Mouse (Mus musculus) spleen, adult 12 weeks (tissue): ENCODE data around the gene Gm42791.

Experiments used
- DNase-seq: peaks from one replicate; pipeline ENCODE4 v3.0.0; 2022; ENCODE audit warnings: low spot score

Gene Gm42791

GRCm38 (mm10) chr5:148954314-148955060, 40.5 kb downstream of the Gm42791 start:
- no peak for DNase-seq

- DNase-seq, result no peak
Observed at GRCm38 (mm10) chr5:148953098-148953497, 41.8 kb downstream of the Gm42791 start.

GRCm38 (mm10) chr5:148952419-148952818, 42.5 kb downstream of the Gm42791 start:
- DNase-seq, result peak; percentile 43

GRCm38 (mm10) chr5:148951360-148951759, 43.6 kb downstream of the Gm42791 start:
- no peak for DNase-seq

- no peak for DNase-seq
Observed at GRCm38 (mm10) chr5:148950064-148950463, 44.9 kb downstream of the Gm42791 start.

- no peak for DNase-seq
Observed at GRCm38 (mm10) chr5:148948577-148948976, 46.4 kb downstream of the Gm42791 start.

GRCm38 (mm10) chr5:148947412-148947811, 47.5 kb downstream of the Gm42791 start:
- no peak for DNase-seq

GRCm38 (mm10) chr5:148946787-148947186, 48.2 kb downstream of the Gm42791 start:
- DNase-seq, result no peak

GRCm38 (mm10) chr5:148945735-148946134, 49.2 kb downstream of the Gm42791 start:
- DNase-seq, result no peak

GRCm38 (mm10) chr5:148944024-148944423, 50.9 kb downstream of the Gm42791 start:
- DNase-seq, result no peak

GRCm38 (mm10) chr5:148943444-148943843, 51.5 kb downstream of the Gm42791 start:
- DNase-seq, result no peak

- no peak for DNase-seq
Observed at GRCm38 (mm10) chr5:148942957-148943356, 52.0 kb downstream of the Gm42791 start.

GRCm38 (mm10) chr5:148942305-148942704, 52.6 kb downstream of the Gm42791 start:
- DNase-seq, result no peak

- DNase-seq, result no peak
Observed at GRCm38 (mm10) chr5:148941867-148942266, 53.1 kb downstream of the Gm42791 start.

- no peak for DNase-seq
Observed at GRCm38 (mm10) chr5:148939948-148940382, 55.0 kb downstream of the Gm42791 start.

- DNase-seq, result no peak
Observed at GRCm38 (mm10) chr5:148936516-148936951, 58.4 kb downstream of the Gm42791 start.

GRCm38 (mm10) chr5:148935871-148936270, 59.1 kb downstream of the Gm42791 start:
- DNase-seq, result no peak

- peak; percentile 49 for DNase-seq
Observed at GRCm38 (mm10) chr5:148935071-148935821, 59.7 kb downstream of the Gm42791 start.

GRCm38 (mm10) chr5:148934457-148934856, 60.5 kb downstream of the Gm42791 start:
- no peak for DNase-seq

GRCm38 (mm10) chr5:148933767-148934166, 61.2 kb downstream of the Gm42791 start:
- no peak for DNase-seq

- no peak for DNase-seq
Observed at GRCm38 (mm10) chr5:148931301-148931700, 63.6 kb downstream of the Gm42791 start.

GRCm38 (mm10) chr5:148929116-148929449, 65.9 kb downstream of the Gm42791 start, which contains the start of gene Katnal1:
Gene Katnal1 (minus strand): TSS chr5:148929320.
- no peak for DNase-seq
